Mouse (Mus musculus) urinary bladder, adult 18-20 months (tissue): ENCODE data around the gene Rsl1d1.
"Not testable (repeated sequence)": the region's sequence is repeated elsewhere in the genome, so short reads cannot be mapped to it uniquely, and the experiment has no call there.

ENCODE experiments used
- DNase-seq, 2 experiments: peaks; one replicate each; pipeline ENCODE4 v3.0.0; 2022; ENCODE audit warnings: low spot score in 2 of 2, mixed read lengths in 2 of 2

Gene Rsl1d1

DNA sequence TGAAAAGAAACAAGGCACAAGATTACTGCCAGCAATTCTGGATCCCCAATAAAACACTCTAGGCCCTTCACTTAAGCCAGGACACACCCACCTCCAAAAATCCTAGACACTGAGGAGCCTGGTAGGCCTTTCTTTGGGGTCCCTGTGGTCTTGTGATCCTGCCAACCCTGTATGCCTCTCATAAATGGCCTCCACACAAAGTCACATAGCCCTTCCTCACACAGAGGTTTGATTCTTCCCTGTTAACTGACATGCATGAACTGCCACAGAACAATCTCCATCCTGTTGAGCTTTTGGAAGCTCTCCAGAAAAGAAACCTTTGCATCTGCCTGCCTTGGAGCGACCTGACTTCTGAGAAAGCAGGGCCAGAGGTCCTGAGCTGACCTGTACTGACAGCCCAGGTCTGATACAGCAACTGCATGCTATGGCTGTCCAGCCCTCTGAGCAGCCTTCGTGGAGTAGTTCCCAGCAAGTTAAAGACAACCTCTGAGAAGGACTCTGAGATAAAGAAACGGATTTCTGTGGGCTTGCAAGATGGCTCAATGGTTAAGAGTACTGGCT lies 38.4 kb downstream of the Rsl1d1 start:
- no peak for DNase-seq

DNA sequence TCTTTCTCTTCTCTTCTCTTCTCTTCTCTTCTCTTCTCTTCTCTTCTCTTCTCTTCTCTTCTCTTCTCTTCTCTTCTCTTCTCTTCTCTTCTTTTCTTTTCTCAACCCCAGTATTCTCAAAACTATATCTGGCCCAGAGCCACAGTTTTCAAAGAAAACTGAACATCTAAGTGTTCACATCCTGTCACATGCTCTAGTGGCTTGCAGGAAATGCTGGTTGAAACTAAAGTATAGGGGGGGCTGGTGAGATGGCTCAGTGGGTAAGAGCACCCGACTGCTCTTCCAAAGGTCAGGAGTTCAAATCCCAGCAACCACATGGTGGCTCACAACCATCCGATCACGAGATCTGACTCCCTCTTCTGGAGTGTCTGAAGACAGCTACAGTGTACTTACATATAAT lies 45.4 kb downstream of the Rsl1d1 start:
- not testable (repeated sequence) for DNase-seq

DNA sequence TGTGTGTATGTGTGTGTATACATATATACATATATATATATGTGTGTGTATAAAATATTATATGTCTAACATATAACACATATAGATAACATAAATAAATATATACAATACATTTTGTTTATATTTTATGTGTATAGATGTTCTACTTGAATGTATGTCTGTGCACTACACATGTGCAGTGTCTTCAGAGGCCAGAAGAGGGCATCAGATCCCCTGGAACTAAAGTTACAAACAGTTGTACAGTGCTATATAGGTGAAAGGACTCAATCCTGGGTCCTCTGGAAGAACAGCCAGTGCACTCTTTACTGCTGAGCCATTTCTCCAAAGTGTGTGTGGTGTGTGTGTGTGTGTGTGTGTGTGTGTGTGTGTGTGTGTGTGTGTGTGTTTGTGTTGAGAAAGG lies 48.6 kb downstream of the Rsl1d1 start:
- DNase-seq, result no peak

DNA sequence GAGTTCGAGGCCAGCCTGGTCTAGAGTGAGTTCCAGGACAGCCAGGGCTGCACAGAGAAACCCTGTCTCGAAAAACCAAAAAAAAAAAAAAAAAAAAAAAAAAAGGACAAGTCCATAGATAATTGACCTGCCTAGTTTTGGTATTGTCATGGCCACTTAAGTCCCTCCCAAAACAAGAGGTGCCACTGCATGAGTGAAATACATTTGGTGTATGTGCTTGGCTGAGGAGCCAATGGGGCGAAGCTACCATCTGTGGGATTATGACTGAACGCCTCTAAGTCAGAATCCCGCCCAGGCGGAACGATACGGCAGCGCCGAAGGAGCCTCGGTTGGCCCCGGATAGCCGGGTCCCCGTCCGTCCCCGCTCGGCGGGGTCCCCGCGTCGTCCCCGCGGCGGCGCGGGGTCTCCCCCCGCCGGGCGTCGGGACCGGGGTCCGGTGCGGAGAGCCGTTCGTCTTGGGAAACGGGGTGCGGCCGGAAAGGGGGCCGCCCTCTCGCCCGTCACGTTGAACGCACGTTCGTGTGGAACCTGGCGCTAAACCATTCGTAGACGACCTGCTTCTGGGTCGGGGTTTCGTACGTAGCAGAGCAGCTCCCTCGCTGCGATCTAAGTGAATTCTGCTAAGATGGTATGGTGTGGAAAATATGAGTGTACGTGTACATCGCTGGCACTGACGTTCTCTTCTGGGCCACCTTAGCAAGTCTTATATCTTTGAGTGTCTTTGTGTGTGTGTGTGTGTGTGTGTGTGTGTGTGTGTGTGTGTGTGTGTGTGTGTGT lies 59.2 kb downstream of the Rsl1d1 start:
- peak; percentile 100 for DNase-seq
